ENCODE assay signal across 27 mouse cellular contexts in genomic region chr7:96802216-96802615, GRCm38 (mm10).
"Had no signal": no experiment of that assay in that cellular context is flagged by ENCODE, and none has a peak within 500 bp of the region (broad histone marks: within the 10 kb centered on the region; RNA-seq: fewer than 3 reads in every experiment).

No protein-coding gene starts in this region.

- H3K36me3 ChIP-seq: heart, embryonic 10.5 days; heart, embryonic 12.5 days; hindbrain, embryonic 12.5 days; intestine, embryonic 15.5 days; limb, embryonic 15.5 days; liver, embryonic 12.5 days had no signal

- H3K9ac ChIP-seq: heart, embryonic 12.5 days; hindbrain, embryonic 12.5 days; hindbrain, embryonic 14.5 days; intestine, embryonic 15.5 days; kidney, embryonic 15.5 days; limb, embryonic 13.5 days; limb, embryonic 15.5 days; liver, embryonic 12.5 days had no signal

- H3K4me1 ChIP-seq: liver, embryonic 12.5 days had no signal

- H3K27me3 ChIP-seq: heart, embryonic 12.5 days; hindbrain, embryonic 12.5 days; intestine, embryonic 15.5 days; kidney, embryonic 15.5 days; limb, embryonic 13.5 days; limb, embryonic 15.5 days had no signal

- DNase-seq: gastrocnemius, adult 2 months; gastrocnemius, postnatal 10 days; gastrocnemius, postnatal 25 days; heart, adult 11 months; heart, postnatal 10 days; heart, postnatal 4 days; kidney, adult 2 months; kidney, adult 9 months; kidney, postnatal 14 days; kidney, postnatal 36 days; layer of hippocampus, adult 9-11 months; layer of hippocampus, postnatal 36 days; left cerebral cortex, postnatal 4 days had no signal

- H3K27ac ChIP-seq: gastrocnemius, adult 2 months; heart, embryonic 10.5 days; hindbrain, embryonic 10.5 days; hindbrain, embryonic 12.5 days; hindbrain, embryonic 14.5 days; intestine, embryonic 15.5 days; kidney, embryonic 15.5 days; kidney, postnatal 0 days; limb, embryonic 15.5 days; liver, embryonic 12.5 days had no signal

- H3K4me2 ChIP-seq: heart, embryonic 12.5 days; hindbrain, embryonic 12.5 days; hindbrain, embryonic 14.5 days; intestine, embryonic 15.5 days; kidney, embryonic 15.5 days; limb, embryonic 13.5 days; limb, embryonic 15.5 days; liver, embryonic 12.5 days had no signal

- ATAC-seq: hindbrain, embryonic 16.5 days; inflammation-experienced regulatory T-cells, adult 6 months; intestine, embryonic 15.5 days; intestine, postnatal 0 days; liver, embryonic 12.5 days had no signal

- H3K4me3 ChIP-seq: gastrocnemius, adult 2 months; heart, embryonic 10.5 days; heart, embryonic 12.5 days; hindbrain, embryonic 10.5 days; hindbrain, embryonic 12.5 days; intestine, embryonic 15.5 days; kidney, embryonic 15.5 days; limb, embryonic 13.5 days; limb, embryonic 15.5 days; liver, embryonic 12.5 days had no signal

- H3K9me3 ChIP-seq: heart, embryonic 10.5 days; heart, embryonic 12.5 days; hindbrain, embryonic 10.5 days; hindbrain, embryonic 12.5 days; intestine, embryonic 15.5 days; kidney, embryonic 15.5 days; limb, embryonic 13.5 days; limb, embryonic 15.5 days; liver, embryonic 12.5 days had no signal
